Mouse (Mus musculus): ENCODE results near the gene Mtmr4. TPM values are rescaled to one million over a fixed set of nuclear protein-coding genes. Genes with fewer than 3 reads are reported as not detected.
A peak's percentile ranks its signal among the peaks of the same experiment; 100 is the strongest.

Gene Mtmr4
- total RNA-seq, 2 experiments from 2014 or later: 10.9 to 13.3 TPM

DNA sequence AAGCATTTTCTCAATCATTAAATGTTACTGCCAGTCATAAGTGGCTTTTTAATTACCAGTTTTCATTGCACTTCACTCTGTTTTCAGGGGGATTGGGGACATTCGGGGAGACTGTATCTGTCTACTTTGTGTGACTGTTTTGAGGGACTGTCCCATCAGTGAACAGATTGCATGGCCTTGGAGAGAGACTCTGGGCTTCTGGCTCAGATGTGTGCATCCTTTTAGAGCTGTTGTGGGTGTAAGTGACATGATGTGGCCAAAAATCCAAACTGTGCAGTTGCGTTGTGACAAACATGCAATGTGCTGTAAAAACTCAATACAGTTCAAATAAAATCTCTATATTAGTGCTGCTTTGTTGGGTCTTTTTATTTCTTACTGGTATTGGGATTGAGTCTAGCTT is 24.0 kb downstream of the Mtmr4 start:
- no peak for DNase-seq

DNA sequence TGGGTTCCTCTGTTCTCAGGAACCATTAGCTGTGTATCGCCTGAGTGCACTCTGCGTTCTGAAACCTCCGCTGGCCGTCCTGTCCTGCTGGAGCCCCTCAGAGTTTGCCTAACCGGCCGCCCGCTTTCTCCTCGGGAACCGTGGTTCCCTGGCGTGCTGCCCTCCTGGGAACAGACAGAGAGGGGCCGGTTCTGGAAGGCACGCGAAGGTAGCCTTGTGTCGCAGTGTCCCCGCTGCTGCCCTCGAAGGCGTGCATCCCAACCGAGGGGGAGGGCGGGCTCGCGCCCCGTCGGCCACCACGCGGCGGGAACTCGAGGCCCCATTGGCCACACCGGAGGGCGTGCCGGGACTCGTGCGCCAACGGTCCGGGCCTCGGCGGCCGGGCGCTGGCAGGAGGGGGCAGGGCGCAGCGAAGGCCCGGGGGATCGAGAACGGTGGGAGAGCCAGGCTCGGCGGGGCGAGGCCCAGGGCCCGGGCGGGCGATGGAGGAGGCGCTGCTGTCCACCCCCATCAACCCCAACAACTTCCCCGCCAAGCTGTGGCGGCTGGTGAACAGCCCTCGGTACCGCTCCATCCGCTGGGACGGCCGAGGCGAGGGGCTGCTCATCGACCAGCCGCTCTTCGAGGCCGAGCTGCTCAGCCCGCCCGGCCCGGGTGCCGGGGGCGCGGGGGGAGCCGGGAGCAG is 25.0 kb downstream of the Mtmr4 start, which contains the start of gene Hsf5:
Gene Hsf5, plus strand, starts transcription at position 375 of the 685 bp plus-strand sequence.
- no peak for DNase-seq

DNA sequence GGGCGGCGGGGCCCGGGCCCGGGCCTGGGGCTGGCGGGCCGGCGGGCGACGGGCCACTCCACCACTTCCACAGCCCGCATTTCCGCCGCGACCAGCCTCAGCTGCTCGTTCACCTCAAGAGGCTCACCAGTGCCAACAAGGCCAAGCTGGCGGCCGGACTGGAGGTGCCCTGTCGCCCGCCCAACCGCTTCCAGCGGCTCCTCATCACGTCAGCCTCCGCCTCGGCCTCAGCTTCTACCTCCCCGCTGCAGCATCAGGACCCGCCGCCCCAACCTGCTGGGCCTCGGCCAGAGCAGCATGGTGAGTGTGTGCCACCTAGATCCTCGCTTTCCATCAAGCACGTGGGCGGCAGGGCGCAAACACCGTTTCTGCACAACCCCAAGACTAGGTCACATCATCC is 25.6 kb downstream of the Mtmr4 start:
- no peak for DNase-seq

DNA sequence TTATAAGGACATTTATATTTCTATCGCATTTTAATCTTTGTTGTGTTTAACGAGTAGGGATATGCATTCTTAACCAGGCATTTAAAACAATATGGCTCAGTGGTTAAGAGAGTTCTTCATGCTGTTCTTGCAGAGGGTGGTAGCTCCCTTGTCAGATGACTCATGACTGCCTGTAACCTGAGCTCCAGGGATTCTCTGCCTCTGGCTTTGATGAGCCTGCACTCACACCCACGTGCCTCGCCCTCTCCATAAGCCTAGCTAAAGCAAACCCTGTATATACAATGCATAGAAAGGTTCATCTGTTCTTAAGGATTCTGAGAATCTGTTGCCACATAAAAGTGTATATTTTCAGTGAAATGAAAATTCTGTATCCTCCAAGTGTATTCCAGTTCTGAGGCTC is 31.2 kb downstream of the Mtmr4 start:
- no peak for DNase-seq

DNA sequence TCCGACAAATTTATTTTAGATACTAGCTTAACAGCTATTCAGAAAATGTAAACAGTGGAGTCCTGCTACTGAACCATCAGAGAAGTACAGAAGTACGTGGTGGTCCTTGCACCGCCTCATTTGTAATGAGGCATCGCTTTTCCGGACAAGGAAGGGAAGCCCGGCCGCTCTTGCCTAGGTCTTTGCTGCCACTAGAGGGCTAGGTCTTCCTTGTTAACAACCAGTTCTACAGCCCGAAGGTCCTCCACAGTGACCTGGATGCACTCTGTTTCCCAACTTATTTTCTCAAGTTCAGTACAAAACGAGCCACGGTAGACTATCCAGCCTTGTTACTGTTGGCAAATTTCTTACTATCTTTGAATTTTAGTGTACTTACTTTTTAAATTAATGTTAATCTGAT is 37.9 kb downstream of the Mtmr4 start:
- no peak for DNase-seq

DNA sequence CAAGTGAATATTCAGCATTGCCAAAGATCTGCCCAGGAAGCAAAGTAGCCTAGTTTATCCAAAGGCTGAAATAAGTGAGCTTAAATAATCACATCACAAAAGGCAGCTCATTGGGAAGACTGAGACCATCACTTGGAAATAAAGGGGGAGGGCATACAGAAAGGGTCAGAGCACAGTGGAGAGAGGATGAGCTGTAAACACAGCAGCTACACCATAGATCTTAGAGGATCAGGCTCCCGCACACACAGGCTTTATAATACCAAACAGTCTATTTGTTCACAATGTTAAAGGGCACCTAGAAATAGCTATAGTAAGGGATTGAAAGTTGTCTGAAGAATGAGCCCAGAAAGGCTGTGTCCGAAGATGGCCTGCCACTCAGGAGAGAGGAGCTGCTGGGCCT is 46.8 kb downstream of the Mtmr4 start:
- DNase-seq: no peak

DNA sequence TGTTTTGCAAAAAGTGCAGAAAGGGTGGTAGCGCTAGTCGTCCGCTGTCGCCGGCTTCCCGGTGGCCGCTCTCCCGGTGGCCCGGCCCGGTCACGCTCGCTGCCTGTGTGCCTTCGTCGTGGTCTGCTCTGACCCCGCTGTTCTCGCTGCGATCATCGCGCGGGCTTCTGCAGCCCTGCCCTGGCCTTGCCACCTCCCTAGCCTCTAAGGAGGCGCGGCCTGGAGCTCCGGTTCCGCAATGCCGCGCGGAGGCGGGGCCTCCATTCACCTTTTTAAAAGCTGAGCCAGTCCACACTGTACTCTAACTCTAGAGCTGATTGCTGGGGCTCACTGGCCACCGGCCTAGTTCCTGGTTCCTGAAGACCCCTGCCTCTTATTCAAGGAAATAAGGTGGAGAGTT is 47.2 kb downstream of the Mtmr4 start:
- DNase-seq: peak; percentile 61

DNA sequence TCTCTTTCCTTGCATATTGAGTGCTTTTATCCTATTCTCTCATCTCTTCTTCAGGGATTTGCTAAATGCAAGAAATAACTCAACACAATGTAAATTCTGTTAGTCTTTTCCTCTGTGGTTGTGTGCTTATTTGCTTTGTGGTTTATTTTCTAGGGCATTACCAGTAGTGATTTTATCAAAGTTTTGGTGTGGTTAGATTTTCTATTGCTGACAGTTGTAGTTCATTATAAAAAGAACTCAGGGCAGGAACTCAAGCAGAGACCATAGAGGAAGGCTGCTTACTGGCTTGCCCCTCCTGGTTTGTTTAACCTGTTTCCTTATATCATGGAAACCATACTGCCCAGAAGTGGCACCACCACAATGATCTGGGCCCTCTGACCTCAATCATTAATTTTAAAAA is 50.9 kb downstream of the Mtmr4 start:
- DNase-seq: no peak

DNA sequence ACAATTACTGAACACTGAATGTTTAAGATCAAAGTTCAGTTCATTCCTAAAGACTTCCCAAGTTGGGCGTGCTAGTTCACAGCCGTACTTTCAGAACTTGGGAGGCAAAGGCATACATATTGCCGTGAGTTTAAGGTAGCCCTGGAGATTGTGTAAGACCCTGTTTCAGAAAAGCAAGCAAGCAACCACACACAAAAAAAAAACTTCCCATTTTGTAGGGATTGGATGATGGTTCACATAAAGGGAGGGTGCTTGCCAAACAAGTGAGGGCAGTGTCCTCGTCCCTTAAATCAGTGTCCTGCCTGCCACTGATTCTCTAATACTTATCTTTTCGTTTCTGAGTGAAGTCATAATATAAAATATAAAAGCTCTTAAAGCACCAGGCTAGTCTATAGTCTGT is 62.7 kb downstream of the Mtmr4 start:
- DNase-seq: no peak

DNA sequence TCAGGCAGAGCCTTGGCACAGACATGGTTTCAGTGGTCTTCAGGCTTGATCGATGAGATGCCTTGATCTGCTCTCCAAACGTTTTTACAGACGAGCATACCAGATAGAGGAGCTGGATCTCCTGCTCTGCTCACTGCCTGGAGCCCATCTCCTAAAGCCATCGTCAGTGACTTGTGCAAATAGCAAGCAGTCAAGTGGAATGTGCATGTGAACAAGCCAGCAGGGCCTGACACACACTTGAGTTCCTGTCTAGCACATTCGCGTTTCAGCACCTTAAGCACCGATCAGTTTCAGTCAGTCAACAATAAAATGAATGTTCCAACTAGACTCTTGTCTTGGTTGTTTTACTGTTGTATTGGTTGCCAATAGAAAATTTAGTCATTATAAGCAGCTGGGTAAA is 67.3 kb downstream of the Mtmr4 start:
- no peak for DNase-seq

DNA sequence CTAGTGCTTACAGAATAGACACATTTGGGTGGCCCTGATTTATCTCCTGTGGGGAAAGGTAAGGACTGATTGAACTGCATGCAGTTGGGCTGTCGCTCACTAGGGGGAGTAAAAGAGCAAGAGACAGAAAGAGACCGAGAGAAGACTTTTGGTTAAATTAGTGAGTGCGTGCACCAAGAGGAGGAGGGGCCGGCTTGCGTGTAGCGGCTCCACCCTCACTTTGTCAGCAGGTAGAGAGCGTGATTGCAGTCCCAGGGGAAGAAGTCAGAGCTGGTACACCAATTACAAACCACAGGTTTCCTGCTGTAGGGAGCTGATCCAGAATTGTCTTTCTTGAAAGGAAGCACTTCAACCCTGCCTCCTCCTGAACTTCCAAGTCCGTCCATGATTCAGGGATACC is 70.4 kb downstream of the Mtmr4 start, which contains the start of gene Rnf43:
Gene Rnf43, plus strand, starts transcription at position 316 of the 400 bp plus-strand sequence.
- peak; percentile 75 for DNase-seq

DNA sequence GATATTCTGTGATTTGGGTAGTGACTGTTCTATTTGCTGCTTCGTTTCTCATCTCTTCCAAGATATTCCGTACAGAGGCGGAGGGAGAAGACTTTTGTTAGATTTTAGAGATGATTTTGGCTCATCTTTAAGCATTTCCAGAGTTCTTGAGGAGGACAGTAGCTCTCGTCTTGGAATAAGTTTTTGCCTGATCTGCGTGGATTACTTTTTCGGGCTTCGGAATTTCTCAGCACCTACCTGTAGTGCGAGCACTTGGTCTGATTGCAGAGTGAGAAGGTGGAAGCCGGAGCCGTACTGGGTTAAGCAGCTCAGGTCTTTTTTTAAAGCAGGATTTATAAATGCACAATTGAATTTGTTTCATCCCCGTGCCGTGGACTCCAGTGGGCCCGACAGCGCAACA is 70.9 kb downstream of the Mtmr4 start:
- DNase-seq: no peak

DNA sequence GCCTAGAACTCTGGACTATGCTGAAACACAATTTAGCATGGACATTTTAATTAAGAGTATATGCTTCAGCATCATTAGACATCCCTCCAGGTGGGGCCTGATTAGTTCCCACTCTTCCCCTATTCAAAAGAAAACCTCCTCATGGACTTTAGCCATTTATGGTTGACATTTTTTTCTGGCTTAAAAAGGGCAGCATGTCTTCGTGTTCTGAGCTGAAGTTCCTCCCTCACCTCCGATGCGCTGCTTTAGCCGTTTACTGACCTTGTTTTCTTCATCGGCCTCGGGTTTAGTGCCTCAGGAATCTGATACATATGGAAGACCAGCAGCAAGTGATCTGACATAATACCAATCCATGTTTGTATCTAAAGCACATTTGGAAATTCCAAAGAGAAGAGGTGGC is 72.0 kb downstream of the Mtmr4 start:
- DNase-seq: no peak

DNA sequence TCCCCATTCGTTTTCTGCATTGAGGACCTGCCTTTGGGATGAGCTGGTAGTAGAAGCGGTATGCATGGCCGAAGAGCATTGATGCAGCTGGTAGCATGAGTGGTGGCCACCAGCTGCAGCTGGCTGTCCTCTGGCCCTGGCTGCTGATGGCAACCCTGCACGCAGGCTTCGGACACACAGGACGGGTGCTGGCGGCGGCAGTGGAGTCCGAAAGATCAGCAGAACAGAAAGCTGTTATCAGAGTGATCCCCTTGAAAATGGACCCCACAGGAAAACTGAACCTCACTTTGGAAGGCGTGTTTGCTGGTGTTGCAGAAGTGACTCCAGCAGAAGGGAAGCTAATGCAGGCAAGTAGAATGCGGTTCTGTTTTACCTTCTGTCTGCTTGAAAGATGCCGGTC is 72.6 kb downstream of the Mtmr4 start:
- DNase-seq: no peak

DNA sequence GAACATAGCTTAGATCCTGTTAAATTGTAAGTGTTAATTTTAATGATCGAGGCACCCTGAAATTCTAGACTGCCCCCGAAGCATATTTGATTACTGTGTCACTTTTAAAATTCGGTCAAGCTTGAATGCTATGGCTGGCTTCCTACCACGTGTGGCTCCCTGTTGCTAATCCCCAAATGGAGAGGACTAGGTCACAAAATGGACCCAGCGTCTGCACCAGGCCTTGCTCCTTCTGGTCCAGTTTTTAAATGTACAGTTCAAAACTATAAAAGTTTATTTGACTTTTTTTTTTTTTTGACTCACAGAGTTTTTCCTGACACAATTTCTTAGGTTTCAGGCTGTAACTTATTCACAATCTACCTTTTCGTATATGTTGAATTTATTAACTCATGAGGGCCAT is 73.3 kb downstream of the Mtmr4 start:
- DNase-seq: no peak

DNA sequence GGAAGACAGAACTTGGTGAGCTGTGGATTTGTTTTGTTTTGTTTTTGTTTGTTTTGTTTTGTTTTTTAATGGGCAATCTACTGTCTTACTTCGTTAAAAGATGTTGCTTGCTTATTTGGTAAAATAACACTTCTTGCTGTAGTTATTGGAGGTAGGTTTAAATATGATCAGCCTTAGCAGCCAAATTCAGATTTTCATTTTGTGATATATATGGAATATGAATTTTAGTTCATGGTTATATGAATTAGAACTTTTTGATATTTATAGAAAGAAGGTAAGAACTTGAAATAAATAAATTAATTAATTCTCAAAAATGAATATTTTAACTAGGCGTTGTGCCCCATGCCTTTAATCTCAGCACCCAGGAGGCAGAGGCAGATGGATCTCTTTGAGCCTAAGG is 73.7 kb downstream of the Mtmr4 start:
- no peak for DNase-seq

Other genes starting within 250 kb of the Mtmr4 start
- gene Ppm1e, start 233.1 kb upstream of the Mtmr4 start, total RNA-seq (2021): 1 to 10 TPM in 1 of 2 experiments, under 1 TPM in 1; 0.75 to 1.7 TPM
- gene Rad51c, start 187.2 kb upstream of the Mtmr4 start, total RNA-seq (2021): 1 to 10 TPM; 1.5 to 1.7 TPM
- gene Tex14, start 187.1 kb upstream of the Mtmr4 start, total RNA-seq (2021): 1 to 10 TPM in 1 of 2 experiments, under 1 TPM in 1; 0.45 to 1.4 TPM
- not detected for gene Gm11492, start 25.5 kb upstream of the Mtmr4 start, total RNA-seq (2021)
- 10 to 100 TPM; 45.9 to 59.6 TPM for gene Sept4, start 23.3 kb upstream of the Mtmr4 start, total RNA-seq (2021)
- under 1 TPM in 1 of 2 experiments, not detected in 1; 0.05 TPM for gene Hsf5, start 25.0 kb downstream of the Mtmr4 start, total RNA-seq (2021)
- gene Rnf43, start 70.6 kb downstream of the Mtmr4 start, total RNA-seq (2021): under 1 TPM; 0.07 to 0.16 TPM
- gene Supt4a, start 145.4 kb downstream of the Mtmr4 start, total RNA-seq (2021): 10 to 100 TPM; 38.6 to 42.6 TPM
- under 1 TPM; 0.27 to 0.38 TPM for gene Tspoap1, start 168.4 kb downstream of the Mtmr4 start, total RNA-seq (2021)
- gene Mpo, start 201.4 kb downstream of the Mtmr4 start, total RNA-seq (2021): 1 to 10 TPM in 1 of 2 experiments, not detected in 1; 4.4 TPM
- not detected for gene Lpo, start 236.1 kb downstream of the Mtmr4 start, total RNA-seq (2021)